Mouse (Mus musculus): ENCODE results near the gene Rnf157. TPM values are rescaled to one million over a fixed set of nuclear protein-coding genes. Genes with fewer than 3 reads are reported as not detected.

Gene Rnf157
- polyA plus RNA-seq, 1 experiment from 2014 or later = 1.1 TPM

DNA sequence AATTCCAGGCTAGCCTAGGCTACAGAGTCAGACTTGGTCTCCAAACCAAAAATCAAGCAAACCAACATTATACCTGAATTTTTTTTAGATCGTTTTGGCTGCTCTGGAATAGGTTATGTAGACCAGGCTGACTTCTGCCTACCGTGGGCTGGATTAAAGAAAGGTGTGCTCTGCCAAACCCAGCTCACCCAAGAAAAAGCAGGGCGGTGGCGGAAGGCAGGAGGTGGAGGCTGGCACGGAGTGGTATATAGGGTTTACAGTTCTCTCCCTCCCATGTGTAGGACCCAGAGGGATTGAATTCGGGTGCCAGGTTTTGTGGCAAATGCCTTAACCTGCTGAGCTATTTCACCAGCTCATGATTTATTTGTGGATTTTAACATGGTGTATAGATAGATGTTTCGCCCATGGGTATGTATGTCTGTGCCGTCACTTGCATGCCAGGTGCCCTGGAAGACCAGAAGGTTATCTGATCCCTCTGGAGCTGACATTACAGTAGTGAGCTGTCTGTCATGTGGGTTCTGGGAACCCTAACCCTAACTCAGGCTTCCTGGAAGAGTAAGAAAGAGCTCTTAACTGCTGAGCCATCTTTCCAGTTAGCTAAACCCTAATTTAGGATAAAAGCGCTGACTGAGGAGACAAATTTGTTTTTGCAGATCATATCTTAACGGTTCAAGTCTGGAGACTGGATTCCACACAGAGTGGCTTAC lies 105.7 kb downstream of the Rnf157 start, which contains the start of gene Exoc7:
TSS of gene Exoc7 (minus strand) at position 215 of the 707 bp plus-strand sequence.
- H3K4me2 ChIP-seq = peak within 1 kb of the TSS; percentile 80
- peaks cover 44% of the 10 kb centered on the region for H3K4me1 ChIP-seq (replicated peaks)
- H3K9me3 ChIP-seq (replicated peaks) = no peaks in the 10 kb centered on the region
- ATAC-seq (ENCODE audit: low read depth) (peak; percentile 11), DNase-seq (no peak)
- peak within 1 kb of the TSS; percentile 78 for H3K9ac ChIP-seq
- 54% methylated on average over 10 of the region's 10 CpGs for WGBS (ENCODE audit: insufficient replicate concordance)
- H3K4me3 ChIP-seq (replicated peaks) = peak within 1 kb of the TSS; percentile 79
- H3K27ac ChIP-seq = peak within 1 kb of the TSS; percentile 88
- 0 out of 2 replicates have a peak, but pooled peaks cover 3% of the 10 kb centered on the region for H3K27me3 ChIP-seq
- peaks cover 31% of the 10 kb centered on the region for H3K36me3 ChIP-seq

- Histone ChIP-seq H3K4me1 (replicated peaks) (peaks cover 44% of the 10 kb centered on the region), H3K9me3 (replicated peaks) (no peaks in the 10 kb centered on the region), H3K4me3 (replicated peaks) (peak overlapping the region; percentile 79), H3K27ac (peak overlapping the region; percentile 88), H3K27me3 (0 out of 2 replicates have a peak, but pooled peaks cover 3% of the 10 kb centered on the region), H3K4me2 (peak overlapping the region; percentile 80), H3K9ac (peak overlapping the region; percentile 78), H3K36me3 (peaks cover 37% of the 10 kb centered on the region)
- ATAC-seq (ENCODE audit: low read depth) (peak; percentile 76), DNase-seq (peak; percentile 68)
- 2% methylated on average over 53 of the region's 53 CpGs for WGBS (ENCODE audit: insufficient replicate concordance)
These were observed 106.5 kb downstream of the Rnf157 start for GRCm38 (mm10) chr11:116306126-116306982.

DNA sequence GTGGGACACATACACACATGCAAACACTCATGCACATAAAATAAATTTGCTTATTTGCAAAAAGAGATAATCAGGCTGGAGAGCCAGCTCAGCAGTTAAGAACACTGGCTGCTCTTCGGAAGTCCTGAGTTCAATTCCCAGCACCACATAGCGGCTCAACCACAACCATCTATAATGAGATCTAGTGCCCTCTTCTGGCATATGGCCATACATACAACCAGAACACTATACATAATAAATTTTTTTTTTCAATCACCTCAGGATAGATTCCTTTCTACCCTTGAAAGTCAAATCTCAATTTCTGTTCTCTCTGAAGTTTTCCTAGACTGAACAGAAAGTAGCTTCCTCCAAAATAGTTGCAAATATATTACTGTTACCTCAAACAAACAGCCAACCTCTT lies 107.4 kb downstream of the Rnf157 start:
- Histone ChIP-seq H3K4me2 (peak overlapping the region; percentile 80), H3K27ac (no peak overlapping the region), H3K36me3 (peaks cover 43% of the 10 kb centered on the region), H3K9me3 (replicated peaks) (no peaks in the 10 kb centered on the region), H3K4me1 (replicated peaks) (peaks cover 44% of the 10 kb centered on the region), H3K9ac (no peak overlapping the region; the same call in 1 of the 2 replicates), H3K4me3 (replicated peaks) (peak overlapping the region; percentile 79; the same call in 1 of the 2 replicates), H3K27me3 (no peaks in the 10 kb centered on the region)
- DNase-seq (no peak), ATAC-seq (ENCODE audit: low read depth) (no peak)
- 93% methylated on average over 2 of the region's 2 CpGs for WGBS (ENCODE audit: insufficient replicate concordance)

GRCm38 (mm10) chr11:116298621-116299020 lies 114.2 kb downstream of the Rnf157 start:
- 84% methylated on average over 6 of the region's 6 CpGs for WGBS (ENCODE audit: insufficient replicate concordance)
- DNase-seq (no peak), ATAC-seq (ENCODE audit: low read depth) (no peak)
- Histone ChIP-seq H3K4me2 (no peak overlapping the region), H3K9me3 (replicated peaks) (no peaks in the 10 kb centered on the region), H3K9ac (no peak overlapping the region), H3K4me1 (replicated peaks) (peaks cover 6% of the 10 kb centered on the region), H3K36me3 (peaks cover 48% of the 10 kb centered on the region), H3K27ac (no peak overlapping the region), H3K27me3 (no peaks in the 10 kb centered on the region), H3K4me3 (replicated peaks) (no peak overlapping the region)

DNA sequence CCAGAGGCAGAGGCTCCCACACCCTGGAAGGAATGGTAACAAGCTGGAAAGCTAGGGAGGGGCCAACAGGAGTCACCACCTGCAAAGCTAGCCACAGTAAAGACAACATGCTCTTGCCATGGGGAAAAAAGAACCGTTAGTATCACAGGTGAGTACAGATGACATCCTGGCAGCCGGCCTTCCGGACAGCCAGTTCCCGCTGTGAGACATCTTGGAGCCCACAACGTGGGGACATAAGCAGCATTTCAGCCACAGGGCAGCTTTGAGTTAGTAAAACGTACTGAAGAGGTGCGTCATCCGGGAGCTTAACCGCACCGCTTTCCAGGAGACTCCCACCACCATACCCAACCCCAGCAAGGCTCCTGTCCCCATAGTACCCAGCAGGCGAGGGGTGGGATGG lies 114.6 kb downstream of the Rnf157 start:
- WGBS (ENCODE audit: insufficient replicate concordance) = 88% methylated on average over 11 of the region's 11 CpGs
- Histone ChIP-seq H3K4me2 (no peak overlapping the region), H3K27ac (no peak overlapping the region), H3K36me3 (peaks cover 44% of the 10 kb centered on the region), H3K9me3 (replicated peaks) (no peaks in the 10 kb centered on the region), H3K27me3 (no peaks in the 10 kb centered on the region), H3K4me3 (replicated peaks) (no peak overlapping the region), H3K9ac (no peak overlapping the region), H3K4me1 (replicated peaks) (peaks cover 10% of the 10 kb centered on the region)
- ATAC-seq (ENCODE audit: low read depth) (no peak), DNase-seq (no peak)

DNA sequence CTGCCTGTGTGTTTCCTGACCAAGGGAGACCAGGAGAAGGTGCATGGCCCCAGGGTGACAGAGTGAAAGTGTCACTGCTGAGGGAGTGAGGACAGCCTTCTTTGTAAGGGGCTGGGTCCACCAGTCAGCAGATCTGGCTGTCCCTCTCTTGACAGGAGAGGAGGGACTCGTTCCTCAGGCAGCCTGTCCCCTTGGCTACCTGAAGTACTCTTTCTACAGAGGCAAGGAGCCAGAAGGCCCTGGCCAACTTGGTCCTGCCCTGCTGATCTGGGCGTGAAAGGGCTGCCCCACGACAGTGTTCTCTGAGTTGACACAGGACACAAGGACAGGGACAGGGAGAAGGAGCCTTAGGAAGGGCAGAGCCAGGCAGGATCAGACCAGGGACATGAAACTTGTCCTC lies 115.8 kb downstream of the Rnf157 start:
- no peak overlapping the region for H3K9ac ChIP-seq
- H3K27ac ChIP-seq = no peak overlapping the region
- ATAC-seq (ENCODE audit: low read depth) (no peak), DNase-seq (no peak)
- H3K9me3 ChIP-seq (replicated peaks) = no peaks in the 10 kb centered on the region
- no peak overlapping the region for H3K4me2 ChIP-seq
- H3K27me3 ChIP-seq = no peaks in the 10 kb centered on the region
- H3K36me3 ChIP-seq = peaks cover 33% of the 10 kb centered on the region
- H3K4me3 ChIP-seq (replicated peaks) = no peak overlapping the region
- H3K4me1 ChIP-seq (replicated peaks) = peaks cover 15% of the 10 kb centered on the region
- 66% methylated on average over 3 of the region's 3 CpGs for WGBS (ENCODE audit: insufficient replicate concordance)

DNA sequence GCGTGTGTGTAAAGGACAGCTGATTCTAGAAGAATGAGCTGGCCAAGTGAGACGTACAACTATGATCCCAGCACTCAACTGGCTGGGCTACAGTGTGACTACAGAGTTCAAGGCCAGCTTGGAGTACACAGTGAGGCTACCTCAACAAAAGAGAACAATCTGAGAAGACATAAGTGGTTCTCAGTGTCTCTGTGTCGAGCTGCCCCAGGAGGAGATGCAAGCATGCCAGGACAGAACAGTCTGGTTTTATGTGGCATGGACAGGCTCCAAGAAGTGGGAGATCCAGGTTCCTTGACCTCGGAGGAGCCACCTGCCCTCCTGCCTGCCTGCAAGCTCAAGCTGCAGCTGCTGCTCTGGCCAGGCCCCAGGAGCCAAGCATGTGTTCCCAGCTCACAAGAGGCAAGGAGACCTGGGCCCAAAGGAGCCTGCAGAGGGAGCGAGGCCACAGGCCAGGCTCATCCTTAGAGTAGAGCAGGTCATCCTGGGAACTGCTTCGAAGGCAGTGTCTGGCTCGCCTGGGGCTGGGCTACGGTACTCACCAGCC lies 116.6 kb downstream of the Rnf157 start:
- 79% methylated on average over 8 of the region's 8 CpGs for WGBS (ENCODE audit: insufficient replicate concordance)
- Histone ChIP-seq H3K9me3 (replicated peaks) (no peaks in the 10 kb centered on the region), H3K4me3 (replicated peaks) (no peak overlapping the region), H3K4me2 (no peak overlapping the region), H3K4me1 (replicated peaks) (peaks cover 15% of the 10 kb centered on the region), H3K27ac (no peak overlapping the region), H3K27me3 (no peaks in the 10 kb centered on the region), H3K9ac (no peak overlapping the region), H3K36me3 (peaks cover 27% of the 10 kb centered on the region)
- DNase-seq (no peak), ATAC-seq (ENCODE audit: low read depth) (no peak)

GRCm38 (mm10) chr11:116294319-116294718 lies 118.5 kb downstream of the Rnf157 start:
- peaks cover 19% of the 10 kb centered on the region for H3K4me1 ChIP-seq (replicated peaks)
- no peaks in the 10 kb centered on the region for H3K27me3 ChIP-seq
- no peak overlapping the region for H3K4me2 ChIP-seq
- H3K9ac ChIP-seq = no peak overlapping the region
- no peaks in the 10 kb centered on the region for H3K9me3 ChIP-seq (replicated peaks)
- 50% methylated on average over 5 of the region's 5 CpGs for WGBS (ENCODE audit: insufficient replicate concordance)
- H3K4me3 ChIP-seq (replicated peaks) = no peak overlapping the region
- ATAC-seq (ENCODE audit: low read depth) (no peak), DNase-seq (no peak)
- peaks cover 32% of the 10 kb centered on the region for H3K36me3 ChIP-seq
- no peak overlapping the region for H3K27ac ChIP-seq

DNA sequence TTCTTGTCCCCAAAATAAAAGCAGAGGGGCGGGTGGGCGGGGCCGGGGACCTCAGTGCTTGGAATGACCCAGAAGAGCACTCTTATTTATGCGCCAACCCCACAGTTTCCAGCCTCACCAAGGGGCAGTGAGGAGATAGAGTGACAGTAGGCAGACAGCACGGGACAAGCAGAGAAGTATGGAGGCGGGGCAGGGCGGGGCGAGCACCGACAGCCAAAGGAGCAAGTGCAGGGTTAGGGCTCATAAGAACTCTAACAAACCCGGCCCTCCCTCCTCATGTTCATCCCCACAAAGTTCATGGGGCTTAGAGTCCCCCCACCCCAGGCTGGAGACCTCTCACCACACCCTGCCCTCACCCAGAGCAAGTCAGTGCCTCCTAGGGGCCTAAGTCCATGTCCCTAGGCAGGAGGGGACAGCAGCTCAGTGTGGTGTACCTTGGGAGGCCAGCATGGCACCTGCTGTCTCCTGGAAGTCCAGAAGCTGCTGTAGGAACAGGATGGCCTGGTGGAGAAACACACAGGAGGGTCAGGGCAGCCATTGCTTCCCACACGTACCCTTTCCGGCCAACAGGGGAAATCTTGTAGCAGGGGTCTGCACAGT lies 119.2 kb downstream of the Rnf157 start:
- ATAC-seq (ENCODE audit: low read depth) = 0 out of 2 replicates have a peak, but pooled peaks have one; percentile 35

DNA sequence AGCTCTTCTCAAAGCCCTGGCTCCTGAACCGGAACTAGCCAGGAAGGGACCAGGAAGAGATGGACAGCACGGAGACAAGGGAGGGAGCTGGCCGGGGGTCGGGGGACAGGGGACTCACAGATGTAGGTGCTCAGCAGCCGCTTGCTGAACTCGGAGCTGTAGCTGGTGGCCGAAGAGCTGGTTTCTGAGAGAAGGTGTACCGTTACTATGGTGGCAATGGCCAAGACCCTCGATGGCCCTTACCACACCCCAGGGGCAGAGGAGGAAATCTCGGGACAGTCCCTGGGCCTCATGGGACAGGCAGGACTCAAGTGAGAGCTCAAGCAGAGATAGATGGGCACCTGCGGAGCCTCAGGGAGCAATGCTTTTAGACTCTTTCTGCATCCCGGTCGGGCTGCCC lies 120.4 kb downstream of the Rnf157 start:
- H3K4me1 ChIP-seq (replicated peaks) = peaks cover 32% of the 10 kb centered on the region
- DNase-seq (no peak), ATAC-seq (ENCODE audit: low read depth) (no peak)
- no peaks in the 10 kb centered on the region for H3K27me3 ChIP-seq
- no peak overlapping the region for H3K4me2 ChIP-seq
- H3K36me3 ChIP-seq = peaks cover 38% of the 10 kb centered on the region
- no peak overlapping the region for H3K9ac ChIP-seq
- no peaks in the 10 kb centered on the region for H3K9me3 ChIP-seq (replicated peaks)
- H3K27ac ChIP-seq = no peak overlapping the region
- 82% methylated on average over 13 of the region's 13 CpGs for WGBS (ENCODE audit: insufficient replicate concordance)
- H3K4me3 ChIP-seq (replicated peaks) = no peak overlapping the region

More for the DNA sequence above, 119.2 kb downstream of the Rnf157 start:
- Histone ChIP-seq H3K4me3 (replicated peaks) (no peak overlapping the region), H3K27me3 (no peaks in the 10 kb centered on the region), H3K36me3 (peaks cover 33% of the 10 kb centered on the region), H3K4me1 (replicated peaks) (peaks cover 20% of the 10 kb centered on the region), H3K27ac (no peak overlapping the region), H3K4me2 (no peak overlapping the region), H3K9ac (no peak overlapping the region), H3K9me3 (replicated peaks) (no peaks in the 10 kb centered on the region)
- 59% methylated on average over 12 of the region's 12 CpGs for WGBS (ENCODE audit: insufficient replicate concordance)
- no peak for DNase-seq

GRCm38 (mm10) chr11:116290556-116290955 lies 122.3 kb downstream of the Rnf157 start:
- no peak overlapping the region for H3K9ac ChIP-seq
- H3K4me3 ChIP-seq (replicated peaks) = no peak overlapping the region
- WGBS (ENCODE audit: insufficient replicate concordance) = 44% methylated on average over 8 of the region's 8 CpGs
- peaks cover 7% of the 10 kb centered on the region for H3K27me3 ChIP-seq
- ATAC-seq (ENCODE audit: low read depth) = no peak
- no peak for DNase-seq
- H3K36me3 ChIP-seq = peaks cover 33% of the 10 kb centered on the region
- no peak overlapping the region for H3K27ac ChIP-seq
- no peak overlapping the region for H3K4me2 ChIP-seq
- H3K9me3 ChIP-seq (replicated peaks) = no peaks in the 10 kb centered on the region
- peaks cover 32% of the 10 kb centered on the region for H3K4me1 ChIP-seq (replicated peaks)

Measured in liver, embryonic 13.5 days (tissue).